Mouse (Mus musculus) liver, embryonic 16.5 days (tissue): Measurements from ENCODE around the gene Mroh8. TPM values are rescaled to one million over a fixed set of nuclear protein-coding genes. Genes with fewer than 3 reads are reported as not detected.
"Not testable (repeated sequence)": the region's sequence is repeated elsewhere in the genome, so short reads cannot be mapped to it uniquely, and the experiment has no call there.

Source experiments
- ATAC-seq: fragments of 200-750 bp; cut with Nextera tagmentation; 2 replicates; pipeline ENCODE4 v1.8.0; 2017; ENCODE audit warnings: low read depth, mild to moderate bottlenecking, moderate number of reproducible peaks, moderate library complexity
- H3K27ac ChIP-seq: fragments of 300-500 bp; sonication (generic); 2 replicates; pipeline ENCODE4 v1.5.1; 2014; ENCODE audit warnings: mild to moderate bottlenecking, low read length
- H3K27me3 ChIP-seq: fragments of 300-500 bp; sonication (generic); 2 replicates; pipeline ENCODE4 v1.6.1; 2014; ENCODE audit warnings: low read depth, low read length, mixed read lengths; ENCODE audit not compliant: control insufficient read depth, insufficient read depth
- H3K36me3 ChIP-seq: fragments of 300-500 bp; sonication (generic); 2 replicates; pipeline ENCODE4 v1.6.1; 2014; ENCODE audit warnings: mild to moderate bottlenecking; ENCODE audit not compliant: control insufficient read depth, insufficient read depth
- H3K4me1 ChIP-seq: fragments of 300-500 bp; sonication (generic); 2 replicates; pipeline ENCODE4 v1.6.1; 2014; ENCODE audit warnings: low read depth, low read length, mixed read lengths; ENCODE audit not compliant: control insufficient read depth
- H3K4me2 ChIP-seq: fragments of 300-500 bp; sonication (generic); 2 replicates; pipeline ENCODE4 v1.6.1; 2014; ENCODE audit warnings: low read depth, low read length, mixed read lengths
- H3K4me3 ChIP-seq: fragments of 300-500 bp; sonication (generic); 2 replicates; pipeline ENCODE4 v1.5.1; 2014; ENCODE audit warnings: low read depth, mild to moderate bottlenecking, low read length
- H3K9ac ChIP-seq: fragments of 300-500 bp; sonication (generic); 2 replicates; pipeline ENCODE4 v1.6.1; 2014; ENCODE audit warnings: low read depth, low read length
- H3K9me3 ChIP-seq: fragments of 300-500 bp; sonication (generic); replicated peaks from 2 replicates; pipeline ENCODE4 v1.6.1; 2016; ENCODE audit warnings: low read length; ENCODE audit not compliant: control insufficient read depth
- WGBS: fragments of 180-500 bp; shearing (Covaris S2); extraction: QIAGEN DNeasy Blood & Tissue Kit; methylation state at CpG from one replicate; pipeline ENCODE4 v1.1.7; 2014; ENCODE audit not compliant: insufficient replicate concordance; 5-methylcytosine and 5-hydroxymethylcytosine counted together
- polyA plus RNA-seq: library from polyadenylated mRNA; unstranded; fragments of >200 nt; fragmentation: Nextera tagmentation; extraction: Ambion mirVana; gene quantifications from 2 replicates; pipeline ENCODE4 v1.2.1, GENCODE M21; 2015

Mroh8 gene
- polyA plus RNA-seq, 1 experiment from 2014 or later: 0.25 TPM

DNA sequence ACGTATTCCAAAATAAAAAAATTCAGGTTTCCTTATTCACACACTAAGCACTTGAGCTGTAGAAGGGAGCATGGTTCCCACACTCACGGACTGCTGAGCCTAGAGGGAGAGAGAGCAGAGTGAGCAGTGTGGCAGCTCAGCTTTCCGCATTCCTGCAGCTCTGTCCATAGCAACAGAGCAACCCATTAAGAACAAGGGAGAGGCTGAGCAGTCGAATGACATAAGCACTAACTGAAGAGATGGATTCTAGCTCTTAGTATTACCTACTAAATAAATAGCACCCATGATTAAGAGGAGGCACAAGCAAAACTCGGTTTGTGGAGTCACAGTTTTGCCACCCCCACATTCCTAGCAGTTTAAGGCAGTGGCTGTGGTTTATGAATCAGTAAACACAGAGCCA is 109.2 kb downstream of the Mroh8 start:
- WGBS: 74% methylated on average over 5 of the region's 5 CpGs
- no peaks in the 10 kb centered on the region for H3K9me3 ChIP-seq
- no peak for ATAC-seq
- H3K4me1 ChIP-seq: no peaks in the 10 kb centered on the region
- H3K9ac ChIP-seq: no peak overlapping the region
- H3K27me3 ChIP-seq: no peaks in the 10 kb centered on the region
- H3K4me3 ChIP-seq: no peak overlapping the region
- H3K4me2 ChIP-seq: no peak overlapping the region
- H3K27ac ChIP-seq: no peak overlapping the region
- peaks cover 55% of the 10 kb centered on the region for H3K36me3 ChIP-seq

DNA sequence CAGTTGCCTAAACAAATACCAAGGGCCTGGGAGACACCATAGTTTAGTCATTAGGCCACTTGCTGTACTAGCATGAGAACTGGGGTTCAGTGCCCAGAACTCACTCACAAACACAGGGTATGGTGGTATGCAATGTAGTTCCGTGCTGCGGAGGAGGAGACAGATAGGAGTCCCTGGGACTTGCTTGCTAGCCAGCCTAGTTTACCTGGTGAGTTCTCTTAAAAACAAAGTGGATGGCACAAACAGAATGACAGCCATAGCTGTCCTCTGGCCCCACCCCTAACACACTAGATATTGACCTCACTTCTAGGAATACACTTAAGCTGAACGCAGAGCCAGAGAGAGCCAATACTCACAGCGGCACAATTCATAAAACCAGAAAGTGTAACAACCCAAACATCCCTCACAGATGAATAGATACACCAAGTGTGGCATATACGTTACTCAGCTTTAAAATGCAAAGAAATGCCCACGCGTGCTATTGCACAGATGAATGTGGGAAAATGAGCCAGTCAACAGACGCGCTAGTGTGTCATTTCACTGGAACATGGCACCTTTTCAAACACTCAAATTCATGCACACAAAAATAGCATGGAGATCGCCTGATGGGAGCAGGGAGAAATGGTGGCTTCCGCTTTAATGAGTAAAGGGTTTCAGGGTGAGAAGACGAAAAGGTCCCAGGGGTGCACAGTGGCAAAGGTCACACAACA is 112.8 kb downstream of the Mroh8 start:
- 92% methylated on average over 12 of the region's 12 CpGs for WGBS
- peaks cover 57% of the 10 kb centered on the region for H3K36me3 ChIP-seq
- no peak overlapping the region for H3K27ac ChIP-seq
- H3K9ac ChIP-seq: no peak overlapping the region
- no peaks in the 10 kb centered on the region for H3K9me3 ChIP-seq
- H3K4me1 ChIP-seq: no peaks in the 10 kb centered on the region
- no peak for ATAC-seq
- H3K4me2 ChIP-seq: no peak overlapping the region
- H3K4me3 ChIP-seq: no peak overlapping the region
- H3K27me3 ChIP-seq: no peaks in the 10 kb centered on the region

DNA sequence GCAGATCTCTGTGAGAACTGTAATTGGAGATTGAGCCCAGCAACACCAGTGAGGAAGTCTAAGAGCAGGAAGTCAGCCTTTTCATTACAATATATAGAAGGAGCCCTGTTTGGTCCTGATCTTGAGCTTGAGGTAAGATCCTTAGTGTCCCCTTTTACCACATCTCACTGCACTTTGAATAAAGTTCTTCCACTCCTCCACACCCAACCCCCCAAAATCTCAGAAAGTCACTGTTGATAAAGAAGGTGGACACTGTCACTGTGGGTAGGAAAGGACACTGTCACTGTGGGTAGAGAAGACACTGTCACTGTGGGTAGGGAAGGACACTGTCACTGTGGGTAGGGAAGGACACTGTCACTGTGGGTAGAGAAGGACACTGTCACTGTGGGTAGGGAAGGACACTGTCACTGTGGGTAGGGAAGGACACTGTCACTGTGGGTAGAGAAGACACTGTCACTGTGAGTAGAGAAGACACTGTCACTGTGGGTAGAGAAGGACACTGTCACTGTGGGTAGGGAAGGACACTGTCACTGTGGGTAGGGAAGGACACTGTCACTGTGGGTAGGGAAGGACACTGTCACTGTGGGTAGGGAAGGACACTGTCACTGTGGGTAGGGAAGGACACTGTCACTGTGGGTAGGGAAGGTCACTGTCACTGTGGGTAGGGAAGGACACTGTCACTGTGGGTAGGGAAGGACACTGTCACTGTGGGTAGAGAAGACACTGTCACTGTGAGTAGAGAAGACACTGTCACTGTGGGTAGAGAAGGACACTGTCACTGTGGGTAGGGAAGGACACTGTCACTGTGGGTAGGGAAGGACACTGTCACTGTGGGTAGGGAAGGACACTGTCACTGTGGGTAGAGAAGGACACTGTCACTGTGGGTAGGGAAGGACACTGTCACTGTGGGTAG is 113.8 kb downstream of the Mroh8 start:
- H3K9me3 ChIP-seq, H3K9ac ChIP-seq, H3K4me3 ChIP-seq, ATAC-seq, H3K4me1 ChIP-seq, H3K27ac ChIP-seq, H3K4me2 ChIP-seq, H3K27me3 ChIP-seq: not testable (repeated sequence)
- H3K36me3 ChIP-seq: peaks cover 65% of the 10 kb centered on the region

DNA sequence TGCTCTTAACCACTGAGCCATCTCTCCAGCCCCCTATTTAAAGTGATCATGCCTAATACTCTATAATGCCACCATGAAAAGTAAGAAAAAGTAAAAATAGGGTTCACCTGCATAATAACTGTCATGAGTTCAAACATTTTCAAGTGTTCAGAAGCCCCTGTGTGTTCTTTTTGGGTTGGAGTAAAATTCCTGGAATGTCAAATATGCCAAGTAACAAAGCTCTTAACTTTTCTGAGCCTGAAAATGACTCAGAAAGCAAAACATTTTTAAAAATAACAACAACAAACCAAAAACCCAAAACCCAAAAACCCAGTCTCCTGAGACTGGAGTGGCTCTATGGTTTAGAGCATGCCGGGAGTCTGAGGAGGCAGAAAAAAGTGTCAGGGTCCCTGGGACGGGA is 115.2 kb downstream of the Mroh8 start:
- Histone ChIP-seq H3K4me3 (no peak overlapping the region), H3K4me1 (no peaks in the 10 kb centered on the region), H3K9ac (no peak overlapping the region), H3K4me2 (no peak overlapping the region), H3K27me3 (no peaks in the 10 kb centered on the region), H3K9me3 (no peaks in the 10 kb centered on the region), H3K36me3 (peaks cover 68% of the 10 kb centered on the region), H3K27ac (no peak overlapping the region)
- no peak for ATAC-seq
- WGBS: 94% methylated on average over 2 of the region's 2 CpGs

Other genes starting within 250 kb of the Mroh8 start
- gene Soga1, start 200.3 kb downstream of the Mroh8 start, polyA plus RNA-seq: 1.4 and 1.8 TPM in 2 replicates
- not detected in 2 replicates for gene Tldc2, start 192.5 kb downstream of the Mroh8 start, polyA plus RNA-seq
- gene Samhd1, start 144.3 kb downstream of the Mroh8 start, polyA plus RNA-seq: 14.9 and 16.3 TPM in 2 replicates
- 17.0 and 18.2 TPM in 2 replicates for gene Rbl1, start 75.0 kb downstream of the Mroh8 start, polyA plus RNA-seq
- 165 and 168 TPM in 2 replicates for gene Rpn2, start 532 bp downstream of the Mroh8 start, polyA plus RNA-seq
- not detected in 2 replicates for gene Ghrh, start 68.0 kb upstream of the Mroh8 start, polyA plus RNA-seq
- 20.1 and 20.5 TPM in 2 replicates for gene Manbal, start 88.0 kb upstream of the Mroh8 start, polyA plus RNA-seq
- gene Src, start 138.9 kb upstream of the Mroh8 start, polyA plus RNA-seq: 1.2 and 1.5 TPM in 2 replicates